Mouse (Mus musculus) urinary bladder, postnatal 25 days (tissue): Measurements from ENCODE around the gene Scaf11.
A peak's percentile ranks its signal among the peaks of the same experiment; 100 is the strongest.
"Not testable (repeated sequence)": the region's sequence is repeated elsewhere in the genome, so short reads cannot be mapped to it uniquely, and the experiment has no call there.

Experiments
- DNase-seq: peaks from one replicate; pipeline ENCODE4 v3.0.0; 2022; ENCODE audit warnings: low spot score

The Scaf11 gene

GRCm38 (mm10) chr15:96463821-96464220 lies 3.2 kb upstream of the Scaf11 start:
- DNase-seq = no peak

DNA sequence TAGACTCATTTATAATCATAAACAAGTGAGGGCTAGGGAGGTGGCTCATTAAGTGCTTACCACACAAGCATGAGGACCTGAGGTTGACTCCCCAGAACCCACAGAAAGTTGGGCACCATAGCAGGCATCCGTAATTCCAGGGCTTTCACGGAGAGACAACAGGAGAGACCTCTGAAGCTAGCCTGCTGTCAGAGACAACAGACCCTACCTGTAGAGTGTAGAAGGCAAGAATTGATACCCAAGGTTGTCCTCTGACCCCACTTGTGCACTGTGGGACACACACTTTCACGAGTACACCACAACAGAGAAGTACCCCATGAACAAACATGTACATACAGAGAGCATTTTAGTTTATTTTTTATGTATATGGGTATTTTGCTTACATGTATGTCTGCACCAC lies 2.0 kb upstream of the Scaf11 start:
- DNase-seq = no peak

DNA sequence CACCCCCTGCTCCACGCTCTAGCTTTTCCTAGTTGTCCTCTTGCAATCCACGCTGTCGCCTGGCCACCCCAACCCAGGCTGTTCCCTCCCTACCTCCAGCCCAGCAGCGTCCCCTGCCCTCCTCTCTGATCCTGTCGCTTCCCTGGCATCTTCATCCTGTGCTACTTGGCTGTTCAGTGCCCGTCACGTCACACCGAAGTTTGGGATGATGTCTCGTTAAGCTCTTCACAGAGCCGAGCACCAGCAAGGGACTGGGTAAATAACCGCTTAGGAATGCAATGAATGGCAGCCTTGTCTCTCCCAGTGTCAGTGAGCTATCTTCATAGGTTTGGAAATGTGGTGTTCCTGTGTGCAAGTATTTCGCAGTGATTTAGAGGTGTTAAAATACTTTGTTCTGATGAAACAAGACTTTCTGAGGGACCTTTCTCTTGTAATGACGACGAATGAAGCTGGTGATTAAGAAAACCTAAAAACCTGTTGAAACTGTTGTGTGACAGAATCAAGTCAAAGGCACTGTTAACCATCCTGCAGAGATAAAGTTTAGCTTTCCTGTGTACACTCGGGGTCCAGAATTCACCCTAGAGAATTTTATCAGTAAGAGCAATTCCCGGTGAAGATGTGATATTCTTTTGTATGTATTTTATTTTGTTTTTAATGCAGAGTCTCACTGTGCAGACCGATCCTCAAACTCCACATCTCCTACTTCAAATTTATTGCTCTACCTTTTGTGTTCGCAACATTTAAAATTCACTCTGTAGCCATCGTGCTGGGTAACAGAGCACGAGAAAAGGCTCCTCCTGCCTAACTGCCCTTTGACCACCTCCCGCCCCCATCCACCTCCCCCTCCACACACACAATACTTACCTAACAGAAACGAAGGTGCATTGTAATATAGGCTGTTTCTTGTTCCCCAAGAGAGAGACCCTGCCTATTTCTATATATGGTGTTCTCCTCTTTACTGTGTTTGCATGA lies 1.2 kb upstream of the Scaf11 start:
- no peak for DNase-seq

DNA sequence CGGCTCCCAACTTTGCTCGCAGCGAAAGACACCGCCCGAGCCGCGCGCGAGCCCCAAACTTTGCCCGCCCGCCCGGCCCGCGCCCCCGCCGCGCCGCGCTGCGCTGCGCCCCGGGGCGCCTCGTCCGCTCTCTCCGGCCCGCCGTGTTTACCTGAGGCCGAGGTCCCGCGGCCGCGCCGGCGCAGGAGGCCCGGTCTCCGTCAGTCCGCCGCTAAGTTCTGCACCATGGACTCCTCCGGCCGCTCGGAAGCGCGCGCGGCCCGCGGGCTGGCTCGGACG lies 253 bp downstream of the Scaf11 start:
- DNase-seq = no peak

DNA sequence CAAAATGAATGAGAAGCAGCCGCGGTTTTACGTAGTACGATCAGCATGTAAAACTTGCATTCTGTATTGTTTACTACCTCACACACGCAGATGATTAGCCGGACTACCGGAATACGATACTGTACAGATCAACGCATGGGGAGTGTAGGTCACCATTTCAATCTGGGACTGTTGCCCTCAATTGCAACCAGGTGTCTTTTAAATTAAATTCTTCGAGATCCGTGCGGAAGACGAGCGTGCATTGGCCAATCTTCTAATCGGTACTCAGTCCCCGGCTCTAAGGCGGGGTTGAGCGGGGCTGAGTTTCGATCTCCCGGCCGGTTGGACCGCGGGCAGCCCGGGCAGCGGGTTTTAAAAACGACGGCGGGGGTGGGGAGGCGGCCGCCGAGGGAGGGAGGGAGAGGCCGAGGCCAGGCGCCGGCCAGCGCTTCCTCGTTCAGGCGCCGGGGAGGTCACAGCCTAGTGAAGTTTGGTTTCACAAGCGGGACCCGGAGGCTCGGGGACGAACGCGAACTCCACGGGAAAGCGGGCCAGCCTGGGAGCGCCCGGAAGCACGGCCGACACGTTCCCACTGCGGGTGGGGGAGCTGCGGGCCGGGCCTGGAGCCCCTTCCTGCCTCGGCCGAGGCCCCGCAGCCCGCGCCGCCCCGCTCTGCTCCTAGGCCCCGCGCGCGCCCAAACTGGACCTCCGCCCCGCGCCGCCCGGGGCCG lies 747 bp downstream of the Scaf11 start:
- DNase-seq = peak; percentile 58

DNA sequence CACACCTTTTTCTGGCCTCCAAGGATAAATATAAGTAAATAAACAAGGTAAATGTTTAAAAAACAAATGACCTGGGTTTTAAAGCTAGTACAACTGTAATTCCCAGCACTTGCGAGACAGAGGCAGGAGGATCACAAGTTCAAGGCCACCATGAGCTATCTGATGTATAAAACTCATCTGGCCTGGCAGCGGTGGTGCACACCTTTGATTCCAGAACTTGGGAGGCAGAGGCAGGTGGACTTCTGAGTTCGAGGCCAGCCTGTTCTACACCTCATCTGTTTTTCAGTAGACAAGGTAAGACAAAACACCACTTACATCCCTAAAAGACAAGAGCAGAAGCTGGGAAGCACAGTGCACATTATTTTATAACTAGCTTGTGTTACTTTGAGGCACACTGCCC lies 2.4 kb downstream of the Scaf11 start:
- no peak for DNase-seq

DNA sequence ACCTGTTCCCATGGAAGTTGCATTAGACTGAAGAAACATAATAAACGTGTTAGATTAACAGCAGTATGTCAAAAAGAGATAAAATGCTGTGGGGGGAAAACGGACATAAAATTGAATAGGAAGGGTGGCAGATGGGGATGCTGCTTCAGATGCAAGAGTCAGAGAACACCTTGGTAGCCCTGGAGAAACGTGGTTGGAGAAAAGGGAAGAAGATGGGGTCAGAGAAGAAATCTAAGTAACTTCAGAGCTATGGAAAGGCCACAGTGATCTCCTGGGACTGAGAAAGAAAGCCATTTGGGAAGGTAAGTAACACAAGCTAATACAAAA lies 3.3 kb downstream of the Scaf11 start:
- DNase-seq = no peak

- DNase-seq = no peak
Observed at GRCm38 (mm10) chr15:96456651-96457337, 3.8 kb downstream of the Scaf11 start.

- no peak for DNase-seq
Observed at GRCm38 (mm10) chr15:96455595-96456214, 4.9 kb downstream of the Scaf11 start.

- DNase-seq = no peak
Observed at GRCm38 (mm10) chr15:96453346-96453745, 7.3 kb downstream of the Scaf11 start.

GRCm38 (mm10) chr15:96448656-96449299 lies 11.9 kb downstream of the Scaf11 start:
- no peak for DNase-seq

DNA sequence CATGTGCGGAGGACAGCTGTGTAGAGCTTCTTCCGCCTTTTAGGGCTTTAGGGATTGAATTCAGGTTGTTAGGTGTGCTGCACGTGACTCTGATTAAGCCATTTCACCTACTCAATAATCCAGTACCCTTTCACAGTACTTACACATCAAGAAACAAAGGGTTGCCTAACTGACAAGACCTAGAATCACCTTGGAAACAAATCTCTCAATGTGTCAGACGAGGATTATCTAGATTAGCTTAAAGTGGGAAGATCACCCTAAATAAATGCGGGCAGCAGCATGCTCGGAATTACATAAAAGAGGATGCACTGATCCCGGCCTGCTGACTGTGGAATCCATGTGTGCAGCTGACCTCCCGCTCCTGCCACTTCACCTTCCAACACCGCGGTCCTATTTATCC lies 13.9 kb downstream of the Scaf11 start:
- no peak for DNase-seq

DNA sequence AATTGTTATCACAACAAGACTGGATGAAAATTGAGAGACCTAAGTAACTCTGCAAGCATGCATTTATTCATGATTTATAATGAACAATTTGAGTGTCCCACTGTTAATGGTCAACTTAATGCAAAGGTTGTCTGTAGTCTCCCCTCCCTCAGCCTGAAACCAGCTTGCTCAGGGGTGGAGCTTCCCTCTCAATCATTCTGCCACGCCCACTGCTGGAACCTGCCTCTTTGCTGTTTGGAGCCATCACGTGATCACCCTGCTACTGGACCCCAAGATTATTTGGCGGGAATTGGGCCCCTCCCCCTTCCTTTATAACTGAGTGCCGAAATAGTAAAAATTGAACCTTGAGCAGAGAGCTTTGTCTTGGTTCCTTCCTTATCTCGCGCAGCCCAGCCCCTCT lies 19.2 kb downstream of the Scaf11 start:
- DNase-seq = not testable (repeated sequence)

- DNase-seq = no peak
Observed at GRCm38 (mm10) chr15:96434202-96434601, 26.4 kb downstream of the Scaf11 start.

- no peak for DNase-seq
Observed at GRCm38 (mm10) chr15:96419920-96420319, 40.7 kb downstream of the Scaf11 start.

- no peak for DNase-seq
Observed at GRCm38 (mm10) chr15:96418161-96418560, 42.5 kb downstream of the Scaf11 start.

- no peak for DNase-seq
Observed at GRCm38 (mm10) chr15:96408717-96409121, 51.9 kb downstream of the Scaf11 start.

DNA sequence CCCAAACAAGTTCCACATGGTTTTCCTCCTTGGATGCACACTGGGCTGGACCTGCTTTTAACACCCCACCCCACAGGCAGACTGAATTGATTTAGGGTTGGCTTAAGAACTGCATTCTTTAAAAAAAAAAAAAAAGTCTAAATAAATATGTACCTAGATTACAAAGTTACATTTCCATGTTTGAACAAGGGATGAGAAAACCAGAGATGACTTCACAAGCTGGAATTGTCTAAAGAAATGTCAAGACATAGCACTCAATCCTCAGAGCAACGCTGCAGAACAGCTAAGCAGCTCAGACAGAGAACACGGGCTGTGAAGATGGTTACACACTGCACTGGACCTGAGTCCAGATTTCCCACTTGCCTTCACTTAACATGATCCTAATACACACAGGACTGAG lies 53.5 kb downstream of the Scaf11 start:
- no peak for DNase-seq

DNA sequence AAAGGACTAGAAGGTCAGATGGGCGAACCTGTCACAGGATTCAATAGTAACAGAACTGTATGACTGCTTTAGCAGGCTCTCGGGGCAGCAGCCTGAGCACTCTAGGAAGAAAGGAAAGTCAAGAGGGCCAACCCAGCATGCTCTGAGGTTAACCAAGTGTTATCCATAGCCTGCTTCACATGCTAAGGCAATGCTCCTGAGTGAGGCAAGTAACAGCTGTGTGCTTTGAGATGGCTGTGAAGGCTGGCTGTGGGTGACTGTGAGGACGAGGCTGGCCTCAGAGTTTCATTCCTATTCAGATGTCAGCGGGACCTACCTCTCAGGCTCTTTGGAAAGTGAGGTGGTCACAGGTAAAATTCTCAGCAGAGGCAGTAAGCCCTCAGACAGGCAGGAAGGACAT lies 54.4 kb downstream of the Scaf11 start:
- DNase-seq = no peak

- DNase-seq = no peak
Observed at GRCm38 (mm10) chr15:96405548-96405947, 55.1 kb downstream of the Scaf11 start.

DNA sequence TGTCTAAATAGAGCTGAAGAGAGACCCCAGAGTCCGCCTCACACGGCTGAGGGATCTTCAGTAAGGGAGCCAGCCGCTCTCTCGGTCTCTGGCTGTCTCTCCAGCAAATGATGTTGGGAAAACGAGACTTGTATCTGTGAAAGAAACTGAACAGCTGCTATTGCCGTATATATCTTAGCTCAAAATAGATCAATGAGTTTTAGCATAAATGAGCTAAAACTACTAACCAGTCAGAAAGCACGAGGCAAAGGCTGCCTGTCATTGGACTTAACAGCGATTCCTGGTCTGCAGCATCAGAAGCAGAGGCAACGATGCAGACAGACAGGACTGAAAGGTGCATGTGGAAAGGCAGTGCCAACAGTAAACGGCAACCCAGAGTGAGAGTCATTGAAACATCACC lies 62.3 kb downstream of the Scaf11 start:
- DNase-seq = no peak
